Mouse (Mus musculus): ENCODE results near the gene Gypa.

GRCm38 (mm10) chr8:80541836-80542235, 48.3 kb downstream of the Gypa start:
- TF ChIP-seq CTCF (IDR thresholded peaks at IDR 0.05; ENCODE audit: control insufficient read depth, insufficient read depth, low read length) (no peak), POLR2A (IDR thresholded peaks at IDR 0.05; ENCODE audit: borderline replicate concordance, control insufficient read depth, low read depth, low read length) (no peak)
